Mouse (Mus musculus) gastrocnemius, postnatal 10 days (tissue): ENCODE measurements around the gene Vmn2r115. TPM values are rescaled to one million over a fixed set of nuclear protein-coding genes. Genes with fewer than 3 reads are reported as not detected.
"Not testable (repeated sequence)": the region's sequence is repeated elsewhere in the genome, so short reads cannot be mapped to it uniquely, and the experiment has no call there.

ENCODE experiments used
- DNase-seq: peaks from one replicate; pipeline ENCODE4 v3.0.0; 2021; ENCODE audit warnings: mixed read lengths
- long read RNA-seq, 2 experiments: library from polyadenylated mRNA; stranded (forward); transcript quantifications; one replicate each; pipeline ENCODE4 v2.0.0; 2021
- total RNA-seq, 2 experiments: library from RNA; stranded (reverse); gene quantifications; 2 replicates each; pipeline ENCODE4 v1.2.3; 2021

The Vmn2r115 gene
- not detected for total RNA-seq
- long read RNA-seq, experiment 1: 0 reads
- long read RNA-seq, experiment 2: 0 reads

GRCm38 (mm10) chr17:23343441-23343840, at the start of gene Vmn2r115:
Gene Vmn2r115 (plus strand): TSS chr17:23343741.
- not testable (repeated sequence) for DNase-seq

- not testable (repeated sequence) for DNase-seq
Measured at GRCm38 (mm10) chr17:23312437-23312836, 31.1 kb upstream of the Vmn2r115 start, which contains the start of gene Vmn2r114. Gene Vmn2r114 (minus strand): TSS chr17:23312537.

- DNase-seq: no peak
Measured at GRCm38 (mm10) chr17:23330657-23331056, 12.9 kb upstream of the Vmn2r115 start.

- DNase-seq: no peak
Measured at GRCm38 (mm10) chr17:23351644-23352043, 8.1 kb downstream of the Vmn2r115 start.

GRCm38 (mm10) chr17:23384304-23384703, 40.8 kb downstream of the Vmn2r115 start, which contains the start of gene Vmn2r116:
Gene Vmn2r116 (plus strand): TSS chr17:23384604.
- not testable (repeated sequence) for DNase-seq

Other genes starting within 250 kb of the Vmn2r115 start
- 1 to 10 TPM; 3.1 to 4.7 TPM for gene Zfp40, start 150.5 kb upstream of the Vmn2r115 start, total RNA-seq
- not detected for gene Vmn2r114, start 31.2 kb upstream of the Vmn2r115 start, total RNA-seq
- gene Vmn2r116, start 40.9 kb downstream of the Vmn2r115 start, total RNA-seq: not detected
- gene Vmn2r117, start 136.0 kb downstream of the Vmn2r115 start, total RNA-seq: not detected
- 1 to 10 TPM; 3.3 to 4.1 TPM for gene Zfp213, start 220.5 kb downstream of the Vmn2r115 start, total RNA-seq